8 mouse cellular contexts compared by ENCODE assay signal in the genomic region with DNA sequence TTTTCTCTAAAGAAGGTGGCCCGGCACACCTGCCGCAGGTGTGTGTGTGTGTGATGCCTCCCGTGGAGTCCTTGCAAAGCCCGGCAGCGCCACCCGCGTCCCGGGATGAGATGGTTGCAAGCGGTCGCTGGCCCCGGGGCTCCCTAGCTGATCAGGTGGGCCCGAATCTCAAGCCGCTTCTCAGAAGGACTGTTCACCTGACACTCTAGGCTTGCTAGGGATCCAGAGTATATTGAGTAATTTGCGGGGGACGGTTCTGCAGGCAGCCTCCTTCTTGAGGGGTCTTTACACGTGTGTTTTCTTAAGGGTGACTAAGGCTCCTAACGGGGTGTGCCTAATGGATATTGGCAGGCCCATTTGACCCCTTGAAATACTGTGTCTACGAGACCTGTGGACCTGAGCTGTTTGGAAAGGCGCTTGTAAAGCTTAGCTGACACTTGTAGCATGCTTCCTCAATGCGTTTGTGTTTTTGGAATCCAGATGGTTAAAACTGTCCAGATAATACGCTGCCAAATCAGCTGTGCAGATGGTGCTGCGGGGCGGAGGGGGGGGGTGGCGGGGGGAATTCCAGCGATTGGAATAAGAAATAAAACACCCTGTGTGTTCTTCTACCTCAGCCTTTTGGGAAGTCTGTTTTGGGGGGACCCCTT. TPM values are rescaled to one million over a fixed set of nuclear protein-coding genes. Genes with fewer than 3 reads are reported as not detected.
DNase-seq lines count a peak whose midpoint lies in the region; ATAC-seq lines count a peak whose summit lies in the region.

No protein-coding gene starts in this region.

- peak; percentile 40 for DNase-seq in 416B (ENCODE audit: low read depth)
- DNase-seq in adipocyte (ENCODE audit: low spot score), result peak; percentile 69
- peak; percentile 67 for DNase-seq in embryonic facial prominence, embryonic 14.5 days (ENCODE audit: low spot score)
- DNase-seq in kidney, postnatal 14 days, result peak; percentile 69
- DNase-seq in lung, postnatal 36 days, result peak; percentile 55
- peak; percentile 47 for DNase-seq in right cerebral cortex, postnatal 14 days
- DNase-seq in urinary bladder, postnatal 4 days (ENCODE audit: low spot score in 2 of 2), result peak; percentile 31 to 59

- peaks cover 29% of the 10 kb centered on the region for H3K4me1 ChIP-seq in embryonic facial prominence, embryonic 14.5 days (ENCODE audit: control insufficient read depth, insufficient read depth, low read length)
- peaks cover 35% of the 10 kb centered on the region for H3K4me1 ChIP-seq in heart, embryonic 15.5 days (replicated peaks)

- H3K36me3 ChIP-seq in embryonic facial prominence, embryonic 14.5 days (ENCODE audit: control insufficient read depth, insufficient read depth, low read length), result peaks cover 5% of the 10 kb centered on the region; the same call in 1 of the 2 replicates
- H3K36me3 ChIP-seq in heart, embryonic 15.5 days, result no peaks in the 10 kb centered on the region

- peak overlapping the region; percentile 87 for H3K9ac ChIP-seq in embryonic facial prominence, embryonic 14.5 days (ENCODE audit: low read depth, low read length)
- peak overlapping the region; percentile 78 for H3K9ac ChIP-seq in heart, embryonic 15.5 days

- peak overlapping the region; percentile 71 for H3K4me2 ChIP-seq in embryonic facial prominence, embryonic 14.5 days (ENCODE audit: low read depth, low read length)
- peak overlapping the region; percentile 97 for H3K4me2 ChIP-seq in heart, embryonic 15.5 days

- ATAC-seq in embryonic facial prominence, embryonic 14.5 days (ENCODE audit: low read depth), result peak; percentile 0; the same call in 1 of the 2 replicates
- ATAC-seq in heart, embryonic 15.5 days (replicated peaks; ENCODE audit: insufficient number of reproducible peaks, insufficient read depth, low FRiP score, low read depth), result no peak

- no peaks in the 10 kb centered on the region for H3K27me3 ChIP-seq in embryonic facial prominence, embryonic 14.5 days (replicated peaks; ENCODE audit: control insufficient read depth, insufficient read depth, low read length)
- H3K27me3 ChIP-seq in heart, embryonic 15.5 days, result no peaks in the 10 kb centered on the region

- H3K9me3 ChIP-seq in embryonic facial prominence, embryonic 14.5 days (ENCODE audit: control insufficient read depth, low read length), result no peaks in the 10 kb centered on the region
- no peaks in the 10 kb centered on the region for H3K9me3 ChIP-seq in heart, embryonic 15.5 days (replicated peaks)

- H3K27ac ChIP-seq in embryonic facial prominence, embryonic 14.5 days (replicated peaks; ENCODE audit: low read depth, low read length), result peak overlapping the region; percentile 90
- peak overlapping the region; percentile 79 for H3K27ac ChIP-seq in heart, embryonic 15.5 days

- WGBS in embryonic facial prominence, embryonic 14.5 days, result 2% methylated on average over 24 of the region's 25 CpGs
- WGBS in heart, embryonic 15.5 days, result 3% methylated on average over 25 of the region's 25 CpGs

- peak overlapping the region; percentile 65 for H3K4me3 ChIP-seq in embryonic facial prominence, embryonic 14.5 days (ENCODE audit: low read depth, low read length)
- peak overlapping the region; percentile 85 for H3K4me3 ChIP-seq in heart, embryonic 15.5 days

RNA-seq across cellular contexts. Expression of a gene that starts 0.9 kb away (rescaled TPM):
- 10.4 and 11.2 TPM in 2 replicates for polyA plus RNA-seq in embryonic facial prominence, embryonic 14.5 days (2014; fragmentation: Nextera tagmentation; extraction: Ambion mirVana)
- polyA plus RNA-seq in heart, embryonic 15.5 days (2015; fragmentation: Nextera tagmentation; extraction: Ambion mirVana), result 8.9 and 11.4 TPM in 2 replicates
